Comparison of ENCODE assay signal across 8 mouse cellular contexts in genomic region chr12:119026311-119026710, GRCm38 (mm10).
DNase-seq lines count a peak whose midpoint lies in the region; ATAC-seq and TF ChIP-seq lines count a peak whose summit lies in the region.

No protein-coding gene starts in this region.

- H3K36me3 ChIP-seq in heart, embryonic 11.5 days (ENCODE audit: control insufficient read depth, insufficient read depth, low read length) = no peaks in the 10 kb centered on the region
- no peaks in the 10 kb centered on the region for H3K36me3 ChIP-seq in embryonic facial prominence, embryonic 10.5 days (replicated peaks)
- no peaks in the 10 kb centered on the region for H3K36me3 ChIP-seq in kidney, postnatal 0 days (ENCODE audit: insufficient read depth, low read length)

- H3K4me1 ChIP-seq in heart, embryonic 11.5 days (ENCODE audit: control insufficient read depth, insufficient read depth, low read length) = no peaks in the 10 kb centered on the region
- H3K4me1 ChIP-seq in embryonic facial prominence, embryonic 10.5 days = peaks cover 16% of the 10 kb centered on the region
- no peaks in the 10 kb centered on the region for H3K4me1 ChIP-seq in kidney, postnatal 0 days (replicated peaks; ENCODE audit: insufficient read depth, low read length)

- H3K4me3 ChIP-seq in heart, embryonic 11.5 days (ENCODE audit: low read depth, low read length) = no peak overlapping the region
- no peak overlapping the region for H3K4me3 ChIP-seq in embryonic facial prominence, embryonic 10.5 days
- no peak overlapping the region for H3K4me3 ChIP-seq in kidney, postnatal 0 days (replicated peaks; ENCODE audit: low read depth, low read length)

- no peak overlapping the region for H3K27ac ChIP-seq in heart, embryonic 11.5 days (ENCODE audit: low read depth, low read length)
- H3K27ac ChIP-seq in embryonic facial prominence, embryonic 10.5 days (replicated peaks) = no peak overlapping the region
- no peak overlapping the region for H3K27ac ChIP-seq in kidney, postnatal 0 days

- DNase-seq in heart, adult 11 months = peak; percentile 87
- DNase-seq in 3134 (ENCODE audit: extremely low read depth, insufficient read length, low spot score) (peak; percentile 15), R1 (ENCODE audit: low read depth, low spot score) (peak; percentile 60)
- DNase-seq in embryonic facial prominence, embryonic 10.5 days (ENCODE audit: low spot score) = peak; percentile 58
- peak; percentile 63 for DNase-seq in kidney, postnatal 0 days (ENCODE audit: low spot score)
- peak; percentile 46 for DNase-seq in lung, postnatal 14 days
- peak; percentile 30 for DNase-seq in thymus, postnatal 14 days

- H3K9ac ChIP-seq in heart, embryonic 11.5 days (ENCODE audit: low read depth, low read length) = no peak overlapping the region
- no peak overlapping the region for H3K9ac ChIP-seq in kidney, postnatal 0 days (ENCODE audit: low read depth, low read length)

- no peaks in the 10 kb centered on the region for H3K27me3 ChIP-seq in heart, embryonic 11.5 days (ENCODE audit: control insufficient read depth, insufficient read depth, low read length)
- H3K27me3 ChIP-seq in embryonic facial prominence, embryonic 10.5 days (replicated peaks; ENCODE audit: low read depth, poor library complexity, severe bottlenecking) = no peaks in the 10 kb centered on the region
- no peaks in the 10 kb centered on the region for H3K27me3 ChIP-seq in kidney, postnatal 0 days (ENCODE audit: insufficient read depth, low read length)

- H3K4me2 ChIP-seq in heart, embryonic 11.5 days = no peak overlapping the region
- H3K4me2 ChIP-seq in kidney, postnatal 0 days (ENCODE audit: low read length) = no peak overlapping the region

- WGBS in heart, embryonic 11.5 days (ENCODE audit: insufficient replicate concordance) = 51% methylated on average over 1 of the region's 1 CpGs
- WGBS in embryonic facial prominence, embryonic 10.5 days = 59% methylated on average over 1 of the region's 1 CpGs
- 57% methylated on average over 1 of the region's 1 CpGs for WGBS in kidney, postnatal 0 days

- H3K9me3 ChIP-seq in heart, embryonic 11.5 days (replicated peaks; ENCODE audit: control insufficient read depth, low read length) = no peaks in the 10 kb centered on the region
- H3K9me3 ChIP-seq in embryonic facial prominence, embryonic 10.5 days = no peaks in the 10 kb centered on the region
- no peaks in the 10 kb centered on the region for H3K9me3 ChIP-seq in kidney, postnatal 0 days (replicated peaks; ENCODE audit: low read length)

- TF ChIP-seq CTCF in kidney, postnatal 0 days (IDR thresholded peaks at IDR 0.05; ENCODE audit: low read depth) = peak; percentile 85

- no peak for ATAC-seq in heart, embryonic 11.5 days (replicated peaks; ENCODE audit: insufficient number of reproducible peaks, low FRiP score, low TSS enrichment)
- ATAC-seq in kidney, postnatal 0 days (replicated peaks; ENCODE audit: low FRiP score, low read depth) = no peak

Comparison
In these comparisons a context has a peak if more than half of its experiments do, and no peak if none do; other contexts are left out.
1. DNase-seq: peak in every context shown above with its lines; median percentile 87 in heart, adult 11 months; 63 in kidney, postnatal 0 days; 60 in R1; 58 in embryonic facial prominence, embryonic 10.5 days; 46 in lung, postnatal 14 days; 30 in thymus, postnatal 14 days; 15 in 3134.